Mouse (Mus musculus) spleen, postnatal 10 days (tissue): ENCODE results near the gene Hspbp1.
A peak's percentile ranks its signal among the peaks of the same experiment; 100 is the strongest.

Source experiments
- DNase-seq, 2 experiments: peaks; one replicate each; pipeline ENCODE4 v3.0.0; 2021 to 2022; ENCODE audit warnings: low spot score in 2 of 2

Hspbp1 gene

GRCm38 (mm10) chr7:4668506-4668905, 16.4 kb downstream of the Hspbp1 start:
- DNase-seq = no peak

GRCm38 (mm10) chr7:4666871-4667270, 18.0 kb downstream of the Hspbp1 start:
- DNase-seq = no peak

- DNase-seq = no peak
Observed at GRCm38 (mm10) chr7:4663742-4664141, 21.1 kb downstream of the Hspbp1 start.

- no peak for DNase-seq
Observed at GRCm38 (mm10) chr7:4663179-4663578, 21.7 kb downstream of the Hspbp1 start.

- DNase-seq = no peak
Observed at GRCm38 (mm10) chr7:4659911-4660443, 24.9 kb downstream of the Hspbp1 start.

- peak; percentile 93 to 97 for DNase-seq
Observed at GRCm38 (mm10) chr7:4658912-4659551, 25.8 kb downstream of the Hspbp1 start, which contains the start of gene Ppp6r1. Ppp6r1 (minus strand) TSS chr7:4659019.

- peak in 1 of 2 experiments; percentile 53 for DNase-seq
Observed at GRCm38 (mm10) chr7:4658128-4658907, 26.6 kb downstream of the Hspbp1 start.

GRCm38 (mm10) chr7:4657521-4658127, 27.2 kb downstream of the Hspbp1 start:
- DNase-seq = peak; percentile 36 to 50

GRCm38 (mm10) chr7:4656818-4657217, 28.1 kb downstream of the Hspbp1 start:
- DNase-seq = no peak

GRCm38 (mm10) chr7:4655916-4656315, 29.0 kb downstream of the Hspbp1 start:
- DNase-seq = no peak

- no peak for DNase-seq
Observed at GRCm38 (mm10) chr7:4655393-4655792, 29.5 kb downstream of the Hspbp1 start.

GRCm38 (mm10) chr7:4654221-4654620, 30.6 kb downstream of the Hspbp1 start:
- DNase-seq = no peak

- peak in 1 of 2 experiments; percentile 79 for DNase-seq
Observed at GRCm38 (mm10) chr7:4653780-4654179, 31.1 kb downstream of the Hspbp1 start.

GRCm38 (mm10) chr7:4653351-4653750, 31.5 kb downstream of the Hspbp1 start:
- no peak for DNase-seq

- no peak for DNase-seq
Observed at GRCm38 (mm10) chr7:4652726-4653125, 32.1 kb downstream of the Hspbp1 start.

GRCm38 (mm10) chr7:4651581-4651980, 33.3 kb downstream of the Hspbp1 start:
- no peak for DNase-seq

- no peak for DNase-seq
Observed at GRCm38 (mm10) chr7:4647992-4648391, 36.9 kb downstream of the Hspbp1 start.

GRCm38 (mm10) chr7:4647291-4647690, 37.6 kb downstream of the Hspbp1 start:
- no peak for DNase-seq

GRCm38 (mm10) chr7:4646806-4647205, 38.1 kb downstream of the Hspbp1 start:
- DNase-seq = no peak

- DNase-seq = no peak
Observed at GRCm38 (mm10) chr7:4643225-4643624, 41.6 kb downstream of the Hspbp1 start.

- DNase-seq = no peak
Observed at GRCm38 (mm10) chr7:4641956-4642355, 42.9 kb downstream of the Hspbp1 start.

- DNase-seq = no peak
Observed at GRCm38 (mm10) chr7:4641155-4641554, 43.7 kb downstream of the Hspbp1 start.
